Mouse (Mus musculus): ENCODE results near the gene Sh2d1b2. TPM values are rescaled to one million over a fixed set of nuclear protein-coding genes. Genes with fewer than 3 reads are reported as not detected.

Gene Sh2d1b2
- polyA plus RNA-seq, 1 experiment from 2014 or later = not detected

DNA sequence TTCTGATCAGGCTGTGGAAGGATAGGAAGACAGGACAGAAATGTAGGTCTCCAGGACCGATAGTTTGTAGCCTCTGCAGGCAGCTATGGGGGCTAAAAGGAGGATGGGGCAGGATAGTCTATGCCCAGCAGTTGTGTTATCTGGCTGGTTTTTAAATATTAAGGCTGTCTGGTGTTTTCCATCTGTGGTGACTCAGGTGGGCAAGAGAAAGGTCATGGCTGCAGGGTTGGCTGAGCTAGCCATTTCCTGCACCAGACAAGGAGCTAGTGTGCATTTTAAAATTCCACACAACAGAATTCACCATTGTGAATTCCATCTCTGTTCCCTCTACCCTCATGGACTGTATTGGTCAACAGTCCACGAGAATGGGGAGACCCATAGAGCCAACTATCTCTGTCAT, 9.3 kb upstream of the Sh2d1b2 start:
- Histone ChIP-seq H3K27ac (replicated peaks in 1 of 2; ENCODE audit: control insufficient read depth in 1 of 2, insufficient read depth in 1 of 2, low read depth in 2 of 2, low read length in 2 of 2) (no peak overlapping the region), H3K4me2 (ENCODE audit: low read length) (no peak overlapping the region), H3K9ac (ENCODE audit: low read length) (no peak overlapping the region), H3K4me1 (ENCODE audit: control insufficient read depth in 2 of 2, insufficient read depth in 2 of 2, low read length in 2 of 2) (no peaks in the 10 kb centered on the region), H3K36me3 (ENCODE audit: control insufficient read depth, insufficient read depth, low read length) (no peaks in the 10 kb centered on the region), H3K4me3 (ENCODE audit: control insufficient read depth in 1 of 2, insufficient read depth in 1 of 2, low read depth in 1 of 2, low read length in 2 of 2) (no peak overlapping the region), H3K27me3 (ENCODE audit: control insufficient read depth, insufficient read depth, low read length) (no peaks in the 10 kb centered on the region), H3K9me3 (ENCODE audit: control insufficient read depth, low read length) (no peaks in the 10 kb centered on the region)
- 65% methylated on average over 2 of the region's 2 CpGs for WGBS
- no peak for ATAC-seq (ENCODE audit: insufficient number of reproducible peaks, insufficient read depth, low FRiP score, low read depth)

DNA sequence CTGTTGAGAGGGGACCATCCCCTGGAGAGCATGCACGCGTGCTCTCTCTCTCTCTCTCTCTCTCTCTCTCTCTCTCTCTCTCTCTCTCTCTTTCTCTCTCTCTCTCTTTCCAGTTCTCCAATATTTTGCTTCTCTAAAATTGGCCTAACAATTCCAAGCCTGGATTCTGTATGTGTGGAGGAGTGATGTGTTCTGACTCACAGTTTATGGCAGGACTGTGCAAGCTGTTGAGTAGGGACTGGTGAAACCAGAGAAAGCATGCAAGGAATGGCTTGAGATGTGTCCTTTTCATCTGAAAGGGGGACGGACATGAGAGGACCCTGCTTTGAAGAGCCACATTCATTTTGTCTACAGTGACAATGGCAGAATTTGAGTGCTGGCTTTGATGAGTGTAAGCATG, 12.5 kb downstream of the Sh2d1b2 start:
- Histone ChIP-seq H3K27me3 (ENCODE audit: control insufficient read depth, insufficient read depth, low read length) (no peaks in the 10 kb centered on the region), H3K9ac (ENCODE audit: low read length) (no peak overlapping the region), H3K27ac (replicated peaks in 1 of 2; ENCODE audit: control insufficient read depth in 1 of 2, insufficient read depth in 1 of 2, low read depth in 2 of 2, low read length in 2 of 2) (no peak overlapping the region), H3K4me2 (ENCODE audit: low read length) (no peak overlapping the region), H3K4me3 (ENCODE audit: control insufficient read depth in 1 of 2, insufficient read depth in 1 of 2, low read depth in 1 of 2, low read length in 2 of 2) (no peak overlapping the region), H3K9me3 (ENCODE audit: control insufficient read depth, low read length) (no peaks in the 10 kb centered on the region), H3K4me1 (ENCODE audit: control insufficient read depth in 2 of 2, insufficient read depth in 2 of 2, low read length in 2 of 2) (no peaks in the 10 kb centered on the region), H3K36me3 (ENCODE audit: control insufficient read depth, insufficient read depth, low read length) (no peaks in the 10 kb centered on the region)
- no peak for ATAC-seq (ENCODE audit: insufficient number of reproducible peaks, insufficient read depth, low FRiP score, low read depth)
- 80% methylated on average over 3 of the region's 3 CpGs for WGBS

DNA sequence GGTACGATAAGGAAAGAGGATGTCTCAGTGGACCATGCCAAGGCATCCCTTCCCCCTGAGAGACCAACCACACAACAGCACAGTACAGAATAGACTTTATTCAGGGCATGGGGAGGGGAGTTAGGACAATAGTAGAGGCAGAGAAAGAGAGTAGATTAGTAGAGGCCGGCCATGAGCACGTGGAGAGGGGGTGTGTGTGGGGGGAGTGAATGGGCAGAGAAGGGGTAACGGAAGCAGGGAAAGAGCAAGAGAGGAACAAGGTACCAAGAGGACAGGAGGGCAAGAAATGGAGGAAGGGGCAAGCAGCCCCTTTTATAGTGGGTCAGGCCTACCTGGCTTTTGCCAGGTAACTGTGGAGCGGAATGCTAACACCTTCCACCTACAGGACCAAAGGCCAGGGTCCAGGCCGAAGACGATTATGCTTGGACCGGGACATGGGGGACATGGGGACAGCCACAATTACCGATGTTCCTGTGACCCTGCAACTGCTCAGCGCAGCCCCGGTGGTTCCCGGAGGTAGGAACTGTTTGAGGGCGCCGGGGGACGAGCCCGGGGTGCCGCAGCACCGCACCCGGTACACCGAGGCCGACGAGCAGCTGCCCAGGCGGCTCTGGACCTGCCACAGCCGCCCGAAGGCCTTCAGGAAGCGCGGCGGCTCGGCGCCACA, 22.5 kb downstream of the Sh2d1b2 start:
- Histone ChIP-seq H3K27me3 (ENCODE audit: control insufficient read depth, insufficient read depth, low read length) (no peaks in the 10 kb centered on the region), H3K9ac (ENCODE audit: low read length) (peak overlapping the region; percentile 88), H3K4me2 (ENCODE audit: low read length) (peak overlapping the region; percentile 79), H3K4me1 (ENCODE audit: control insufficient read depth in 2 of 2, insufficient read depth in 2 of 2, low read length in 2 of 2) (peaks cover 0 to 4% of the 10 kb centered on the region in 2 experiments; a peak in 1 of 4 replicates), H3K9me3 (ENCODE audit: control insufficient read depth, low read length) (no peaks in the 10 kb centered on the region), H3K27ac (replicated peaks in 1 of 2; ENCODE audit: control insufficient read depth in 1 of 2, insufficient read depth in 1 of 2, low read depth in 2 of 2, low read length in 2 of 2) (no peak overlapping the region), H3K4me3 (ENCODE audit: control insufficient read depth in 1 of 2, insufficient read depth in 1 of 2, low read depth in 1 of 2, low read length in 2 of 2) (peak overlapping the region; percentile 61 to 63), H3K36me3 (ENCODE audit: control insufficient read depth, insufficient read depth, low read length) (no peaks in the 10 kb centered on the region)
- ATAC-seq (ENCODE audit: insufficient number of reproducible peaks, insufficient read depth, low FRiP score, low read depth) = no peak; the same call in 1 of the 2 replicates
- 26% methylated on average over 29 of the region's 30 CpGs for WGBS

DNA sequence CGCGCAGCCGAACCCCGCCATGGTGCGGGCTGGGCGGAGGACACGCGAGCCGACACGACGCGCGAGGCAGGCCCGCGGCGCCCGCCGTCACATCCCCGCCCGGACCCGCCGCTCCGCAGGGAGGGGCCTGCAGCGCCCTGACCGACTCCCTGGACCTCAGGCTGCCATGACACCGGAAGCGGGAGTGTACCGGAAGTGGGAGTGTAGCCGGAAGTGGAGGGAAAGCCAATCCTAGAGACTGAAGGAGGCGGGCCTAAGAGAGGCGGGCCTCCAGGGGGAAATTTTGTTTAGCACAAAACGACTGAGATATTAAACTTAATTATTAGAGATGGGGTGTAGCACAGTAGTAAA, 23.0 kb downstream of the Sh2d1b2 start:
- Histone ChIP-seq H3K27me3 (ENCODE audit: control insufficient read depth, insufficient read depth, low read length) (no peaks in the 10 kb centered on the region), H3K4me3 (ENCODE audit: control insufficient read depth in 1 of 2, insufficient read depth in 1 of 2, low read depth in 1 of 2, low read length in 2 of 2) (peak overlapping the region; percentile 61 to 63), H3K9me3 (ENCODE audit: control insufficient read depth, low read length) (no peaks in the 10 kb centered on the region), H3K4me2 (ENCODE audit: low read length) (peak overlapping the region; percentile 79), H3K36me3 (ENCODE audit: control insufficient read depth, insufficient read depth, low read length) (no peaks in the 10 kb centered on the region), H3K9ac (ENCODE audit: low read length) (peak overlapping the region; percentile 88), H3K4me1 (ENCODE audit: control insufficient read depth in 2 of 2, insufficient read depth in 2 of 2, low read length in 2 of 2) (peaks cover 0 to 4% of the 10 kb centered on the region in 2 experiments; a peak in 1 of 4 replicates), H3K27ac (replicated peaks in 1 of 2; ENCODE audit: control insufficient read depth in 1 of 2, insufficient read depth in 1 of 2, low read depth in 2 of 2, low read length in 2 of 2) (no peak overlapping the region)
- 11% methylated on average over 31 of the region's 32 CpGs for WGBS
- peak; percentile 90 for ATAC-seq (ENCODE audit: insufficient number of reproducible peaks, insufficient read depth, low FRiP score, low read depth)

DNA sequence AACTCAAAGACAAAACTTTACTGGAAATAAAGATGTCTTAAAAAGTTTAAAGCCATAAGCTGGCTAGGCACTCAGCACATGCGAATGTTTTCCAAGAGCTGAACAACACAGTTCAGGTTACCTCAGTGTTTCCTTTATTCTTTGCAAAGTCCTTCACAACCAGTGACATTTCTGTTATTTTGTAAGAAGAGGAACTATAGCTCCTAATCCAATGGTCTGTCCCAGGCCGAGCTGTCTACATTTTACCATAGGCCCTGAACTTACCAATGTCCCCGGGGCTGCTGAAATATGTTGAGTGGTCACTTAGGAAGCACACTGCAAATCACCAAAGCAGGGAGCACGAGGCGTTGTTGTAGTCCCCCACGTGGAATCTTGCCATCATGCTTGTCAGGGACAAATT, 37.7 kb downstream of the Sh2d1b2 start:
- Histone ChIP-seq H3K4me1 (ENCODE audit: control insufficient read depth in 2 of 2, insufficient read depth in 2 of 2, low read length in 2 of 2) (no peaks in the 10 kb centered on the region), H3K4me2 (ENCODE audit: low read length) (no peak overlapping the region), H3K9ac (ENCODE audit: low read length) (no peak overlapping the region), H3K27me3 (ENCODE audit: control insufficient read depth, insufficient read depth, low read length) (no peaks in the 10 kb centered on the region), H3K27ac (replicated peaks in 1 of 2; ENCODE audit: control insufficient read depth in 1 of 2, insufficient read depth in 1 of 2, low read depth in 2 of 2, low read length in 2 of 2) (no peak overlapping the region), H3K36me3 (ENCODE audit: control insufficient read depth, insufficient read depth, low read length) (no peaks in the 10 kb centered on the region), H3K9me3 (ENCODE audit: control insufficient read depth, low read length) (peaks cover 12% of the 10 kb centered on the region), H3K4me3 (ENCODE audit: control insufficient read depth in 1 of 2, insufficient read depth in 1 of 2, low read depth in 1 of 2, low read length in 2 of 2) (no peak overlapping the region)
- no peak for ATAC-seq (ENCODE audit: insufficient number of reproducible peaks, insufficient read depth, low FRiP score, low read depth)
- WGBS = 65% methylated on average over 6 of the region's 6 CpGs

DNA sequence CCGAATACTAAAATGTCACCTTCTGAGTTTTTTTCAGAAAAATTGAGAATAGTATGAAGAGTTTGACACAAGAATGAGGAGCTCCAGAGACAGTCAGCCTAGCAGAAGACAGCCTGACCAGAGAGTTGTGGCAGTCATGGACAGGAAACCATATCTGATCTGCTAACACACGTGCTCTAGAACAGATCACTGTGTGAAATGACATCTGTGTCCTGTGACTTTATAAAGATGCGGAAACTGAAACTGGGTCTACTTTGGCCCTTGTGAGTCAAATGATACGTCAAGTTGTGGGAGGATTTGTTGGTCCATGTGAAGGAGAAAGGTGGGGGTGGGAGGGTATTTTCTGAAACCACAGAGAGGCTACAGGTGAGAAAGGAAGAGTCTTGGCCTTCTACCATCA, 38.1 kb downstream of the Sh2d1b2 start:
- Histone ChIP-seq H3K27me3 (ENCODE audit: control insufficient read depth, insufficient read depth, low read length) (no peaks in the 10 kb centered on the region), H3K4me2 (ENCODE audit: low read length) (no peak overlapping the region), H3K4me3 (ENCODE audit: control insufficient read depth in 1 of 2, insufficient read depth in 1 of 2, low read depth in 1 of 2, low read length in 2 of 2) (no peak overlapping the region), H3K4me1 (ENCODE audit: control insufficient read depth in 2 of 2, insufficient read depth in 2 of 2, low read length in 2 of 2) (no peaks in the 10 kb centered on the region), H3K9ac (ENCODE audit: low read length) (no peak overlapping the region), H3K36me3 (ENCODE audit: control insufficient read depth, insufficient read depth, low read length) (no peaks in the 10 kb centered on the region), H3K27ac (replicated peaks in 1 of 2; ENCODE audit: control insufficient read depth in 1 of 2, insufficient read depth in 1 of 2, low read depth in 2 of 2, low read length in 2 of 2) (no peak overlapping the region), H3K9me3 (ENCODE audit: control insufficient read depth, low read length) (peaks cover 12% of the 10 kb centered on the region)
- no peak for ATAC-seq (ENCODE audit: insufficient number of reproducible peaks, insufficient read depth, low FRiP score, low read depth)
- 70% methylated on average over 4 of the region's 4 CpGs for WGBS

DNA sequence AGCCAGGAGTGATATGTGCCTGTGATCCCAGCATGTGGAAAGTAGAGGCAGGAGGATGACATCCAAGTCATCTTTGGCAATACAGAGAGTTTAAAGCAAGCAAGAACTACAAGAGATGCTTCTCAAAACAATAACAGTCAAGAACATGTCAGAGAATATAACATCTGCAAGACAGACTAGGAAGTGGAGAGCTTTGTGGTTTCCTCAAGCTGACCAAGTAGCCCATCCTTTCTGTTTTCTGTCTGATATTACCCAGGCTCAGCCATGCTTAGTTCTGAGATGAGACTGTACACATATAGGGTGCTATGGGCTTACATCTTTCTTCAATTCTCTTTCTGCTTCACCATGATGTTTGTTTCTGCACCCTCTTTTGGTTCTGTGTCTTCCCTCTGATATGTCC, 40.7 kb downstream of the Sh2d1b2 start:
- no peak overlapping the region for H3K4me3 ChIP-seq (ENCODE audit: control insufficient read depth in 1 of 2, insufficient read depth in 1 of 2, low read depth in 1 of 2, low read length in 2 of 2)
- no peak for ATAC-seq (ENCODE audit: insufficient number of reproducible peaks, insufficient read depth, low FRiP score, low read depth)
- H3K27ac ChIP-seq (replicated peaks in 1 of 2; ENCODE audit: control insufficient read depth in 1 of 2, insufficient read depth in 1 of 2, low read depth in 2 of 2, low read length in 2 of 2) = no peak overlapping the region
- H3K9me3 ChIP-seq (ENCODE audit: control insufficient read depth, low read length) = no peaks in the 10 kb centered on the region
- no peaks in the 10 kb centered on the region for H3K4me1 ChIP-seq (ENCODE audit: control insufficient read depth in 2 of 2, insufficient read depth in 2 of 2, low read length in 2 of 2)
- no peak overlapping the region for H3K4me2 ChIP-seq (ENCODE audit: low read length)
- H3K27me3 ChIP-seq (ENCODE audit: control insufficient read depth, insufficient read depth, low read length) = no peaks in the 10 kb centered on the region
- H3K9ac ChIP-seq (ENCODE audit: low read length) = no peak overlapping the region
- no peaks in the 10 kb centered on the region for H3K36me3 ChIP-seq (ENCODE audit: control insufficient read depth, insufficient read depth, low read length)

DNA sequence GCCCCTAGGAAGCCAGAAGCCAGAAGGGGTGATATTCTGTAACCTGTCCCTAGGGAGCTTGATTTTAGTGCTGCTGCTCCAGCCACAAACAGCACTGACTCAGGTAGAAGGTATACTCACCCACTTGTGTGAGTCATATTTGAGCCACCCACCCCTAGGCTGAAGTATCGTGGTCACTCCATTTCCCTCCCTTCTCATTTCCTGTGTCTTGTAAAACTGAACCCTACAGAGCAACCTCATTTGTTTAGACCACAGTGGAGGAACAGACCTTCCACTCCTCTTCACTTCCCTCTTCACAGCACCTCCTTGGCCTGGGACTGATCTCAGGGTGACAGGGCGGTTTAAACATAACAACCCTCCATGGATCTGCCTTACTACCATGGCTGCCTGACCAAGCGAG, 44.5 kb downstream of the Sh2d1b2 start, which contains the start of gene Sh2d1b1:
Gene Sh2d1b1 (plus strand): TSS at position 305 of the 400 bp plus-strand sequence.
- no peaks in the 10 kb centered on the region for H3K27me3 ChIP-seq (ENCODE audit: control insufficient read depth, insufficient read depth, low read length)
- H3K9me3 ChIP-seq (ENCODE audit: control insufficient read depth, low read length) = no peaks in the 10 kb centered on the region
- WGBS = 56% methylated on average over 2 of the region's 3 CpGs
- H3K36me3 ChIP-seq (ENCODE audit: control insufficient read depth, insufficient read depth, low read length) = no peaks in the 10 kb centered on the region
- ATAC-seq (ENCODE audit: insufficient number of reproducible peaks, insufficient read depth, low FRiP score, low read depth) = no peak
- H3K4me3 ChIP-seq (ENCODE audit: control insufficient read depth in 1 of 2, insufficient read depth in 1 of 2, low read depth in 1 of 2, low read length in 2 of 2) = no peak within 1 kb of the TSS
- H3K4me1 ChIP-seq (ENCODE audit: control insufficient read depth in 2 of 2, insufficient read depth in 2 of 2, low read length in 2 of 2) = no peaks in the 10 kb centered on the region
- H3K27ac ChIP-seq (replicated peaks in 1 of 2; ENCODE audit: control insufficient read depth in 1 of 2, insufficient read depth in 1 of 2, low read depth in 2 of 2, low read length in 2 of 2) = no peak within 1 kb of the TSS
- no peak within 1 kb of the TSS for H3K9ac ChIP-seq (ENCODE audit: low read length)
- H3K4me2 ChIP-seq (ENCODE audit: low read length) = no peak within 1 kb of the TSS
